Mouse (Mus musculus): ENCODE data around the gene Speer4c.
"Not testable (repeated sequence)": the region's sequence is repeated elsewhere in the genome, so short reads cannot be mapped to it uniquely, and the experiment has no call there.

DNA sequence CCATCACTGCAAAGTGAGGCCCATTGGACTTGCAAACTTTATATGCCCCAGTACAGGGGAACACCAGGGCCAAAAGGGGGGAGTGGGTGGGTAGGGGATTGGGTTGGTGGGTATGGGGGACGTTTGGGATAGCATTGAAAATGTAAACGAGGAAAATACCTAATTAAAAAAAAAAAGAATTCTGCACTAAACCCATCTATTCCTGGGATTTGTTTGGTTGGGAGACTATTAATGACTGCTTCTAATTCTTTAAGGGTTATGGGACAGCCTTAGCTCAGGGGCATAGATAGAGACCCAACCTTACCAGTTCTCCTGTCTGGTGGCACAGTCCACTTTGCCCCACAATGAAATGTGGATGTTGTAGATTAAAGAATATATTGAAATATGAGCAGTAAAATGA, 16.4 kb downstream of the Speer4c start:
- not testable (repeated sequence) for TF ChIP-seq GABPA (IDR thresholded peaks at IDR 0.05; ENCODE audit: low read depth, low read length); USF1 (IDR thresholded peaks at IDR 0.05; ENCODE audit: low read depth, low read length); CTCF (IDR thresholded peaks at IDR 0.05 in 2 of 3, conservative IDR thresholded peaks at IDR 0.05 in 1 of 3; ENCODE audit: control insufficient read depth in 1 of 3, insufficient read depth in 1 of 3, low read depth in 2 of 3, low read length in 3 of 3, poor library complexity in 1 of 3, severe bottlenecking in 1 of 3); MAX (IDR thresholded peaks at IDR 0.05; ENCODE audit: low read length); POLR2A (IDR thresholded peaks at IDR 0.05; ENCODE audit: control insufficient read depth in 1 of 2, insufficient read depth in 1 of 2, low read depth in 1 of 2, low read length in 2 of 2, poor library complexity in 1 of 2); SMC3 (IDR thresholded peaks at IDR 0.05; ENCODE audit: low read depth, low read length); MYB (IDR thresholded peaks at IDR 0.05; ENCODE audit: low read depth, low read length); EP300 (IDR thresholded peaks at IDR 0.05; ENCODE audit: low read depth in 1 of 2, low read length in 2 of 2); MXI1 (IDR thresholded peaks at IDR 0.05; ENCODE audit: low read depth, low read length); BHLHE40 (IDR thresholded peaks at IDR 0.05; ENCODE audit: borderline replicate concordance, low read depth, low read length); MAZ (IDR thresholded peaks at IDR 0.05; ENCODE audit: low read depth, low read length); E2F4 (IDR thresholded peaks at IDR 0.05; ENCODE audit: borderline replicate concordance, low read depth, low read length)
